Mouse (Mus musculus) ES-E14 (cell line): ENCODE results near the gene Hsp90ab1.

Source experiments
- CHD2 ChIP-seq: IDR thresholded peaks from 2 replicates; pipeline ENCODE4 v1.6.1; 2014; ENCODE audit warnings: mild to moderate bottlenecking, low read depth, low read length, inconsistent platforms
- HCFC1 ChIP-seq: IDR thresholded peaks from 2 replicates; pipeline ENCODE4 v1.6.1; 2012; ENCODE audit warnings: low read length, inconsistent platforms, borderline replicate concordance; ENCODE audit not compliant: insufficient read depth
- ZNF384 ChIP-seq: IDR thresholded peaks from 2 replicates; pipeline ENCODE4 v1.6.1; 2012; ENCODE audit warnings: low read depth, low read length, inconsistent platforms

GRCm38 (mm10) chr17:45596631-45597396 lies 23.7 kb upstream of the Hsp90ab1 start:
- TF ChIP-seq CHD2 (no peak), HCFC1 (no peak), ZNF384 (no peak)
